Mouse (Mus musculus) intestine, postnatal 0 days (tissue): ENCODE data around the gene Med17. TPM values are rescaled to one million over a fixed set of nuclear protein-coding genes. Genes with fewer than 3 reads are reported as not detected.

Source experiments
- ATAC-seq: fragments of 200-750 bp; cut with Nextera tagmentation; 2 replicates; pipeline ENCODE4 v1.8.0; 2017; ENCODE audit warnings: mild to moderate bottlenecking, moderate TSS enrichment, moderate library complexity
- H3K27ac ChIP-seq: fragments of 300-500 bp; sonication (generic); 2 replicates; pipeline ENCODE4 v1.5.1; 2014; ENCODE audit warnings: mild to moderate bottlenecking, low read depth, low read length, moderate library complexity
- H3K27me3 ChIP-seq: fragments of 300-500 bp; sonication (generic); replicated peaks from 2 replicates; pipeline ENCODE4 v1.6.1; 2014; ENCODE audit warnings: low read length, mixed read lengths; ENCODE audit not compliant: control insufficient read depth, insufficient read depth
- H3K36me3 ChIP-seq: fragments of 300-500 bp; sonication (generic); 2 replicates; pipeline ENCODE4 v1.6.1; 2014; ENCODE audit warnings: mild to moderate bottlenecking, moderate library complexity; ENCODE audit not compliant: control insufficient read depth, insufficient read depth
- H3K4me1 ChIP-seq: fragments of 300-500 bp; sonication (generic); replicated peaks from 2 replicates; pipeline ENCODE4 v1.6.1; 2014; ENCODE audit warnings: antibody characterized with exemption, low read length, mixed read lengths; ENCODE audit not compliant: control insufficient read depth, insufficient read depth
- H3K4me2 ChIP-seq: fragments of 300-500 bp; sonication (generic); replicated peaks from 2 replicates; pipeline ENCODE4 v1.6.1; 2014; ENCODE audit warnings: low read depth, mild to moderate bottlenecking, moderate library complexity
- H3K4me3 ChIP-seq: fragments of 300-500 bp; sonication (generic); 2 replicates; pipeline ENCODE4 v1.5.1; 2014; ENCODE audit warnings: low read depth, low read length
- H3K9ac ChIP-seq: fragments of 300-500 bp; sonication (generic); 2 replicates; pipeline ENCODE4 v1.6.1; 2014; ENCODE audit warnings: mild to moderate bottlenecking, low read depth, low read length
- H3K9me3 ChIP-seq: fragments of 300-500 bp; sonication (generic); 2 replicates; pipeline ENCODE4 v1.6.1; 2016; ENCODE audit warnings: mixed run types; ENCODE audit not compliant: control insufficient read depth
- CTCF ChIP-seq: sonication (generic); IDR thresholded peaks from 2 replicates; pipeline ENCODE4 v1.5.1; 2016; ENCODE audit warnings: low read depth, mild to moderate bottlenecking, control low read depth, antibody characterized with exemption, moderate library complexity
- WGBS: fragments of 180-500 bp; shearing (Covaris S2); extraction: QIAGEN DNeasy Blood & Tissue Kit; methylation state at CpG from one replicate; pipeline ENCODE4 v1.1.7; 2014; 5-methylcytosine and 5-hydroxymethylcytosine counted together
- microRNA-seq: library from miRNA; unstranded; fragments of <30 nt; microRNA quantifications from one replicate; pipeline ENCODE4, GENCODE M21; 2016
- polyA plus RNA-seq: library from polyadenylated mRNA; unstranded; fragments of >200 nt; fragmentation: Nextera tagmentation; extraction: Ambion mirVana; gene quantifications from 2 replicates; pipeline ENCODE4 v1.2.1, GENCODE M21; 2015

The Med17 gene
- polyA plus RNA-seq, 1 experiment from 2014 or later = 18.1 TPM

- Histone ChIP-seq H3K36me3 (no peaks in the 10 kb centered on the region), H3K4me1 (no peaks in the 10 kb centered on the region), H3K4me2 (no peak overlapping the region), H3K9ac (no peak overlapping the region), H3K9me3 (no peaks in the 10 kb centered on the region), H3K27ac (no peak overlapping the region), H3K4me3 (no peak overlapping the region), H3K27me3 (no peaks in the 10 kb centered on the region)
- no peak for ATAC-seq
- no peak for TF ChIP-seq CTCF
- WGBS = 80% methylated on average over 1 of the region's 1 CpGs
These were observed 46.1 kb downstream of the Med17 start for GRCm38 (mm10) chr9:15233604-15234003.

GRCm38 (mm10) chr9:15232445-15232844, 47.3 kb downstream of the Med17 start:
- Histone ChIP-seq H3K4me1 (no peaks in the 10 kb centered on the region), H3K9me3 (no peaks in the 10 kb centered on the region), H3K4me3 (no peak overlapping the region), H3K9ac (no peak overlapping the region), H3K27ac (no peak overlapping the region), H3K4me2 (no peak overlapping the region), H3K36me3 (no peaks in the 10 kb centered on the region), H3K27me3 (no peaks in the 10 kb centered on the region)
- peak; percentile 26 for TF ChIP-seq CTCF
- 93% methylated on average over 3 of the region's 3 CpGs for WGBS
- ATAC-seq = no peak

- Histone ChIP-seq H3K4me3 (no peak overlapping the region), H3K9me3 (no peaks in the 10 kb centered on the region), H3K9ac (no peak overlapping the region), H3K4me1 (no peaks in the 10 kb centered on the region), H3K27me3 (no peaks in the 10 kb centered on the region), H3K36me3 (no peaks in the 10 kb centered on the region), H3K4me2 (no peak overlapping the region), H3K27ac (no peak overlapping the region)
- WGBS = 41% methylated on average over 2 of the region's 2 CpGs
- no peak for TF ChIP-seq CTCF
- ATAC-seq = no peak
These were observed 54.8 kb downstream of the Med17 start for GRCm38 (mm10) chr9:15224912-15225311.

GRCm38 (mm10) chr9:15213695-15214094, 66.0 kb downstream of the Med17 start:
- H3K27me3 ChIP-seq = no peaks in the 10 kb centered on the region
- no peak overlapping the region for H3K27ac ChIP-seq
- no peaks in the 10 kb centered on the region for H3K9me3 ChIP-seq
- no peak overlapping the region for H3K4me3 ChIP-seq
- 78% methylated on average over 1 of the region's 1 CpGs for WGBS
- no peak overlapping the region for H3K9ac ChIP-seq
- no peaks in the 10 kb centered on the region for H3K4me1 ChIP-seq
- H3K4me2 ChIP-seq = no peak overlapping the region
- no peak for ATAC-seq
- no peaks in the 10 kb centered on the region for H3K36me3 ChIP-seq
- no peak for TF ChIP-seq CTCF

- no peaks in the 10 kb centered on the region for H3K9me3 ChIP-seq
- TF ChIP-seq CTCF = peak; percentile 50
- no peak overlapping the region for H3K9ac ChIP-seq
- H3K4me1 ChIP-seq = no peaks in the 10 kb centered on the region
- WGBS = 69% methylated on average over 3 of the region's 3 CpGs
- H3K27ac ChIP-seq = no peak overlapping the region
- H3K4me3 ChIP-seq = no peak overlapping the region
- no peaks in the 10 kb centered on the region for H3K27me3 ChIP-seq
- H3K4me2 ChIP-seq = no peak overlapping the region
- no peak for ATAC-seq
- no peaks in the 10 kb centered on the region for H3K36me3 ChIP-seq
These were observed 67.9 kb downstream of the Med17 start for GRCm38 (mm10) chr9:15211876-15212275.

Small RNA genes lying within 50 kb of the gene (microRNA-seq; reads per million reads assigned to microRNA genes)
- gene Gm49349 (not detected), gene mmu-mir-7650 (not detected)

Other genes starting within 250 kb of the Med17 start
- gene Panx1, start 234.5 kb downstream of the Med17 start, polyA plus RNA-seq = 23.2 and 24.5 TPM in 2 replicates
- not detected in 2 replicates for gene Hephl1, start 167.8 kb downstream of the Med17 start, polyA plus RNA-seq
- gene Vstm5, start 40.9 kb downstream of the Med17 start, polyA plus RNA-seq = 4.4 TPM in 2 replicates
- gene Taf1d, start 26.3 kb upstream of the Med17 start, polyA plus RNA-seq = 41.5 and 43.0 TPM in 2 replicates
- 15.4 and 19.1 TPM in 2 replicates for gene 4931406C07Rik, start 26.5 kb upstream of the Med17 start, polyA plus RNA-seq
- 3.8 and 4.6 TPM in 2 replicates for gene Cep295, start 77.9 kb upstream of the Med17 start, polyA plus RNA-seq
- 4.3 and 5.2 TPM in 2 replicates for gene Smco4, start 213.5 kb upstream of the Med17 start, polyA plus RNA-seq